Mouse (Mus musculus) bone marrow, adult 2 months (tissue): ENCODE results near the gene Snrnp35. TPM values are rescaled to one million over a fixed set of nuclear protein-coding genes. Genes with fewer than 3 reads are reported as not detected.
"Not testable (repeated sequence)": the region's sequence is repeated elsewhere in the genome, so short reads cannot be mapped to it uniquely, and the experiment has no call there.

Experiments
- H3K27ac ChIP-seq: fragments of 200-500 bp; 2 replicates; pipeline ENCODE4 v1.5.1; 2012; ENCODE audit warnings: low read depth, mild to moderate bottlenecking, control low read depth, inconsistent platforms, low read length; ENCODE audit not compliant: control insufficient read depth, poor library complexity, insufficient read depth
- H3K4me1 ChIP-seq: fragments of 200-500 bp; 2 replicates; pipeline ENCODE4 v1.6.1; 2011; ENCODE audit warnings: low read length; ENCODE audit not compliant: control insufficient read depth, insufficient read depth
- H3K4me3 ChIP-seq: fragments of 200-500 bp; replicated peaks from 2 replicates; pipeline ENCODE3; 2011; ENCODE audit warnings: mild to moderate bottlenecking, low read depth, low read length, control low read depth; ENCODE audit not compliant: control insufficient read depth
- CTCF ChIP-seq: fragments of 200-500 bp; IDR thresholded peaks from 2 replicates; pipeline ENCODE4 v1.5.1; 2011; ENCODE audit warnings: low read length, control low read depth; ENCODE audit not compliant: control insufficient read depth, insufficient read depth
- POLR2A ChIP-seq: fragments of 200-500 bp; IDR thresholded peaks from 2 replicates; pipeline ENCODE4 v1.6.1; 2011; ENCODE audit warnings: low read depth, mild to moderate bottlenecking, control low read depth, low read length, borderline replicate concordance; ENCODE audit not compliant: control insufficient read depth
- WGBS: fragments of 180-500 bp; shearing (Covaris S2); methylation state at CpG from one replicate; pipeline ENCODE4 v1.1.7; 2018; 5-methylcytosine and 5-hydroxymethylcytosine counted together
- polyA plus RNA-seq: library from polyadenylated mRNA; stranded (reverse); fragments of >200 nt; gene quantifications from 2 replicates; pipeline ENCODE4 v1.2.4, GENCODE M21; 2011; ENCODE audit warnings: low replicate concordance; ENCODE audit not compliant: missing spikeins, insufficient read depth, insufficient read length

Gene Snrnp35
- polyA plus RNA-seq, 1 experiment: 24.2 TPM

GRCm38 (mm10) chr5:124453339-124454081 lies 29.4 kb upstream of the Snrnp35 start:
- WGBS: 91% methylated on average over 13 of the region's 13 CpGs
- H3K27ac ChIP-seq: no peak overlapping the region; the same call in 1 of the 2 replicates
- no peak overlapping the region for H3K4me3 ChIP-seq
- peaks cover 5% of the 10 kb centered on the region; the same call in 1 of the 2 replicates for H3K4me1 ChIP-seq
- no peak for TF ChIP-seq CTCF
- TF ChIP-seq POLR2A: no peak

- 89% methylated on average over 1 of the region's 1 CpGs for WGBS
- Histone ChIP-seq H3K4me3 (no peak overlapping the region), H3K4me1 (peaks cover 3% of the 10 kb centered on the region; the same call in 1 of the 2 replicates), H3K27ac (no peak overlapping the region)
- TF ChIP-seq POLR2A: no peak
- TF ChIP-seq CTCF: no peak
Measured at GRCm38 (mm10) chr5:124454082-124454419, 28.9 kb upstream of the Snrnp35 start.

- Histone ChIP-seq H3K4me3 (no peak overlapping the region), H3K27ac (no peak overlapping the region), H3K4me1 (peaks cover 1% of the 10 kb centered on the region; the same call in 1 of the 2 replicates)
- WGBS: 90% methylated on average over 6 of the region's 6 CpGs
- TF ChIP-seq CTCF (no peak), POLR2A (no peak)
Measured at GRCm38 (mm10) chr5:124456762-124457161, 26.2 kb upstream of the Snrnp35 start.

- H3K4me1 ChIP-seq, H3K27ac ChIP-seq, H3K4me3 ChIP-seq: not testable (repeated sequence)
- WGBS: 88% methylated on average over 14 of the region's 14 CpGs
Measured at GRCm38 (mm10) chr5:124460922-124461321, 22.0 kb upstream of the Snrnp35 start.

GRCm38 (mm10) chr5:124462297-124463025 lies 20.5 kb upstream of the Snrnp35 start:
- no peak for TF ChIP-seq CTCF
- no peak for TF ChIP-seq POLR2A
- no peak overlapping the region for H3K4me3 ChIP-seq
- 85% methylated on average over 8 of the region's 8 CpGs for WGBS

GRCm38 (mm10) chr5:124463462-124463861 lies 19.5 kb upstream of the Snrnp35 start:
- Histone ChIP-seq H3K27ac (no peak overlapping the region), H3K4me3 (no peak overlapping the region), H3K4me1 (peaks cover 2% of the 10 kb centered on the region; the same call in 1 of the 2 replicates)
- TF ChIP-seq POLR2A (no peak), CTCF (no peak)
- WGBS: 90% methylated on average over 5 of the region's 5 CpGs

More at GRCm38 (mm10) chr5:124462297-124463025, 20.5 kb upstream of the Snrnp35 start:
- no peak overlapping the region for H3K27ac ChIP-seq
- no peaks in the 10 kb centered on the region for H3K4me1 ChIP-seq

GRCm38 (mm10) chr5:124464905-124465304 lies 18.0 kb upstream of the Snrnp35 start:
- H3K27ac ChIP-seq: no peak overlapping the region
- H3K4me1 ChIP-seq: peaks cover 2% of the 10 kb centered on the region; the same call in 1 of the 2 replicates
- no peak for TF ChIP-seq POLR2A
- no peak for TF ChIP-seq CTCF
- no peak overlapping the region for H3K4me3 ChIP-seq

- Histone ChIP-seq H3K4me1 (peaks cover 2% of the 10 kb centered on the region; the same call in 1 of the 2 replicates), H3K27ac (no peak overlapping the region), H3K4me3 (no peak overlapping the region)
- TF ChIP-seq POLR2A (no peak), CTCF (no peak)
- 44% methylated on average over 1 of the region's 1 CpGs for WGBS
Measured at GRCm38 (mm10) chr5:124467766-124468165, 15.2 kb upstream of the Snrnp35 start.
